Mouse (Mus musculus) megakaryocyte progenitor cell, adult 5-6 weeks (primary cell): Measurements from ENCODE around the gene Hsf5. TPM values are rescaled to one million over a fixed set of nuclear protein-coding genes. Genes with fewer than 3 reads are reported as not detected.

Experiments used
- ATAC-seq: replicated peaks from 2 replicates; pipeline ENCODE4 v1.8.0; 2016; ENCODE audit warnings: mild to moderate bottlenecking, moderate TSS enrichment, inconsistent platforms; ENCODE audit not compliant: poor library complexity
- total RNA-seq, 2 experiments: library from RNA; stranded (forward) in 1 of 2; stranded (reverse) in 1 of 2; fragments of 157-497, 149-512 nt in 1 of 2; fragments of 200-1000 nt in 1 of 2; gene quantifications; 2 replicates each; pipeline versions ENCODE4 v1.2.3 to v1.2.4; 2015 to 2017

Gene Hsf5
- total RNA-seq, 2 experiments from 2014 or later, result not detected

- no peak for ATAC-seq
These were observed 27.4 kb upstream of the Hsf5 start for GRCm38 (mm10) chr11:87589605-87590004.

- no peak for ATAC-seq
These were observed 26.0 kb upstream of the Hsf5 start for GRCm38 (mm10) chr11:87590841-87591525.

- ATAC-seq, result peak; percentile 84
These were observed 25.2 kb upstream of the Hsf5 start, which contains the start of gene Mtmr4 for GRCm38 (mm10) chr11:87591526-87592353. Gene Mtmr4, plus strand, starts transcription at chr11:87592162.

GRCm38 (mm10) chr11:87592354-87592695 lies 24.6 kb upstream of the Hsf5 start:
- ATAC-seq, result no peak

GRCm38 (mm10) chr11:87592713-87593598 lies 24.0 kb upstream of the Hsf5 start:
- no peak for ATAC-seq

- peak; percentile 53 for ATAC-seq
These were observed 21.6 kb upstream of the Hsf5 start for GRCm38 (mm10) chr11:87595327-87595841.

GRCm38 (mm10) chr11:87595976-87596375 lies 21.0 kb upstream of the Hsf5 start:
- ATAC-seq, result no peak

- no peak for ATAC-seq
These were observed 20.5 kb upstream of the Hsf5 start for GRCm38 (mm10) chr11:87596492-87596891.

GRCm38 (mm10) chr11:87597061-87597460 lies 19.9 kb upstream of the Hsf5 start:
- no peak for ATAC-seq

GRCm38 (mm10) chr11:87599395-87600089 lies 17.4 kb upstream of the Hsf5 start:
- ATAC-seq, result no peak

GRCm38 (mm10) chr11:87600322-87600853 lies 16.6 kb upstream of the Hsf5 start:
- ATAC-seq, result no peak

- ATAC-seq, result no peak
These were observed 14.7 kb upstream of the Hsf5 start for GRCm38 (mm10) chr11:87602234-87602633.

- ATAC-seq, result no peak
These were observed 13.4 kb upstream of the Hsf5 start for GRCm38 (mm10) chr11:87603571-87603970.

GRCm38 (mm10) chr11:87609264-87609663 lies 7.7 kb upstream of the Hsf5 start:
- ATAC-seq, result no peak

GRCm38 (mm10) chr11:87611547-87611946 lies 5.4 kb upstream of the Hsf5 start:
- ATAC-seq, result no peak

GRCm38 (mm10) chr11:87613972-87614371 lies 3.0 kb upstream of the Hsf5 start:
- no peak for ATAC-seq

GRCm38 (mm10) chr11:87615551-87615950 lies 1.4 kb upstream of the Hsf5 start:
- ATAC-seq, result no peak

GRCm38 (mm10) chr11:87615952-87616351 lies 1.0 kb upstream of the Hsf5 start:
- ATAC-seq, result no peak

GRCm38 (mm10) chr11:87617606-87618005 lies 642 bp downstream of the Hsf5 start:
- no peak for ATAC-seq

- no peak for ATAC-seq
These were observed 6.2 kb downstream of the Hsf5 start for GRCm38 (mm10) chr11:87623160-87623559.
